Mouse (Mus musculus) adrenal gland, postnatal 14 days (tissue): ENCODE results near the gene AY074887. TPM values are rescaled to one million over a fixed set of nuclear protein-coding genes. Genes with fewer than 3 reads are reported as not detected.

Source experiments
- DNase-seq: peaks from one replicate; pipeline ENCODE4 v3.0.0; 2021; ENCODE audit warnings: mixed read lengths
- total RNA-seq: library from RNA; stranded (reverse); gene quantifications from 2 replicates; pipeline ENCODE4 v1.2.3, GENCODE M21; 2021

AY074887 gene
- total RNA-seq, 1 experiment from 2014 or later, result not detected

DNA sequence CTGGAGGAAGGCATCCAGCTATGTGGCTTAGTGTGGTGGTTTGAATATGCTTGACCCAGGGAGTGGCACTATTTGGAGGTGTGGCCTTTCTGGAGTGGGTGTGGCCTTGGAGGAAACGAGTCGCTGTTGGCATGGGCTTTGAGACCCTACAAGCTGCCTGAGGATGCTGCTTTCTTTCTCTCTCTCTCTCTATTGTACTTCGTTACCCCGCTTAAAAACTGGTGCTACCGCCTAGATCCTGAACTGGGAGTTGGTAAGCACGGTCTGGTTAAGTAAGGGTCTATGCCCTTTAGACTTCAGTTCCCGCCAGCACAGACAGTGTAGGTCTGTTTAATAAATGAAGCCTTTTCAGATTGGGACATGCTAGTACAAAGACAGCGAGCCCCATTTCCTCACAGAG, 34.4 kb downstream of the AY074887 start:
- no peak for DNase-seq

DNA sequence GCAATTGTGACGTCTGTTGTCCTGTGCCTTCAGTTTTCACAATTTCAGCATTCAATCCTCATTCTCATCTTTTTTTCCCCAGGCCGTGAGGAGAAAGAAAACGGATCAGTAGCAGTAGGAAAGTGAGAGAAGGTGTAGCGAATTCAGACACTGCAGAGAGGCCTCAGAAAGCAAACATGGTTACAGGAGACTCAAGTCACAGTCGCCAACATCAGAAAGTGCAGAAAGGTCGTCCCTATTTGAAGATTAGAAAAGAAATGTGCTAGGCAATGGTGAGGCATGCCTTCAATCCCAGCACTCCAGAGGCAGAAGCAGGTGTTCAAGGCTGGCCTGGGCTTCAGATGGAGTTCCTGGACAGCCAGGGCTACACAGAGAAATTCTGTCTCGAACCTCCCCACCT, 35.2 kb downstream of the AY074887 start:
- DNase-seq, result no peak

DNA sequence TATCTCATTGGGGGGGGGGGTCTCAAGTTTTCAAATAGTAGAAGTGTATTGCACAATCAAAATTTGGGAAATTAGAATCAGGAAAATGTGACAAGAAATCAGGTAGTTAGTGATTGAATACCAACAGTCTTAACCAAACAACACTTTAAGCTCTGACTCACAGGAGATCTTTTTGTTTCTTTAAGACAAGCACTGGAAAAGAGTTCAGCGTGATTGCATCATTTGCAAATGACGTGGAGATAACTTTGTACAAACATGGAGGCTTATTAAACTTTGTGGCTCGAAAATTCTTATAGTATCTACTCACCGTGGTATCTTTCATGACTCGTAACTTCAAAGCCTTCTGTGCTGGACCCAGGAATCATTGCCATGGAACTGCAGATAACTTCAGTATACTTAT, 41.4 kb downstream of the AY074887 start:
- DNase-seq, result no peak

Other genes with a start within 250 kb of the AY074887 start
- 71.9 and 72.6 TPM in 2 replicates for gene Wdr61, start 216.5 kb downstream of the AY074887 start, total RNA-seq
- gene Crabp1, start 186.2 kb downstream of the AY074887 start, total RNA-seq, result 6.5 and 8.2 TPM in 2 replicates
- gene Ireb2, start 87.2 kb downstream of the AY074887 start, total RNA-seq, result 48.8 and 53.9 TPM in 2 replicates
- gene Hykk, start 33.7 kb downstream of the AY074887 start, total RNA-seq, result 2.4 and 8.6 TPM in 2 replicates
- 183 and 205 TPM in 2 replicates for gene Psma4, start 208 bp downstream of the AY074887 start, total RNA-seq
- 0.85 and 1.2 TPM in 2 replicates for gene Chrna5, start 29.9 kb upstream of the AY074887 start, total RNA-seq
- 9.6 and 13.0 TPM in 2 replicates for gene Chrna3, start 75.6 kb upstream of the AY074887 start, total RNA-seq
- 4.3 and 6.6 TPM in 2 replicates for gene Chrnb4, start 97.8 kb upstream of the AY074887 start, total RNA-seq
- gene Ube2q2, start 197.9 kb upstream of the AY074887 start, total RNA-seq, result 46.7 and 47.5 TPM in 2 replicates